Mouse (Mus musculus) midbrain, embryonic 13.5 days (tissue): Measurements from ENCODE around the gene Tldc2. TPM values are rescaled to one million over a fixed set of nuclear protein-coding genes. Genes with fewer than 3 reads are reported as not detected.
A peak's percentile ranks its signal among the peaks of the same experiment; 100 is the strongest.

Source experiments
- ATAC-seq: fragments of 200-750 bp; cut with Nextera tagmentation; 2 replicates; pipeline ENCODE4 v1.8.0; 2017; ENCODE audit warnings: mild to moderate bottlenecking, moderate TSS enrichment, moderate library complexity
- H3K27ac ChIP-seq: fragments of 300-500 bp; sonication (generic); 2 replicates; pipeline ENCODE4 v1.5.1; 2015; ENCODE audit warnings: inconsistent platforms, mild to moderate bottlenecking, moderate library complexity
- H3K27me3 ChIP-seq: fragments of 300-500 bp; sonication (generic); 2 replicates; pipeline ENCODE4 v1.6.1; 2015; ENCODE audit warnings: mild to moderate bottlenecking, inconsistent platforms
- H3K36me3 ChIP-seq: fragments of 300-500 bp; sonication (generic); 2 replicates; pipeline ENCODE4 v1.6.1; 2015; ENCODE audit warnings: mild to moderate bottlenecking, inconsistent platforms
- H3K4me1 ChIP-seq: fragments of 300-500 bp; sonication (generic); replicated peaks from 2 replicates; pipeline ENCODE4 v1.6.1; 2015; ENCODE audit warnings: inconsistent platforms
- H3K4me2 ChIP-seq: fragments of 300-500 bp; sonication (generic); replicated peaks from 2 replicates; pipeline ENCODE4 v1.6.1; 2015; ENCODE audit warnings: moderate library complexity, mild to moderate bottlenecking, inconsistent platforms
- H3K4me3 ChIP-seq: fragments of 300-500 bp; sonication (generic); replicated peaks from 2 replicates; pipeline ENCODE4 v1.5.1; 2015; ENCODE audit warnings: mild to moderate bottlenecking, inconsistent platforms
- H3K9ac ChIP-seq: fragments of 300-500 bp; sonication (generic); replicated peaks from 2 replicates; pipeline ENCODE4 v1.6.1; 2015; ENCODE audit warnings: mild to moderate bottlenecking, inconsistent platforms
- H3K9me3 ChIP-seq: fragments of 300-500 bp; sonication (generic); 2 replicates; pipeline ENCODE4 v1.6.1; 2016; ENCODE audit warnings: mild to moderate bottlenecking, inconsistent platforms
- WGBS: fragments of 180-500 bp; shearing (Covaris S2); methylation state at CpG from one replicate; pipeline ENCODE4 v1.1.7; 2015; 5-methylcytosine and 5-hydroxymethylcytosine counted together
- polyA plus RNA-seq: library from polyadenylated mRNA; unstranded; fragments of >200 nt; fragmentation: Nextera tagmentation; extraction: Ambion mirVana; gene quantifications from 2 replicates; pipeline ENCODE4 v1.2.1, GENCODE M21; 2015

Tldc2 gene
- polyA plus RNA-seq, 1 experiment from 2014 or later = not detected

DNA sequence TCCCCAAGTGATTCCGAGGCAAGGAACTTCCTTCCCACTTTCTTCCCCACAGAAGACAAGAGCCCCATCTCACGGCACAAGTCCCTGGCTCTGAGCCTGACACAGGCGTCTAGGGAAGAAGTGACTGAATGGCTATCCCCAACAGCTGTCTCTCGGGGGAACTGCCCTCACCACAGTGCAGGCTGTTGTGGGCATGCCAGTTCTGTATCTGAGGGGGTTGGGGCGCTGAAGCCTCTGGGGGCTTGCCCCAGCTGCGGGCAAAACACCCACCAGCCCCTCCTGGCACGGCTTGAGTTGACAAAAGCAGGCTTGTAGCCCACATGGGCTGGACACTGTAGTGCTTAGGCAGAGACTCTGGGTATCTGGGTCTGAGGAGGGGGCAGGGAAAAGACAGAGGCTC lies 22.7 kb upstream of the Tldc2 start:
- Histone ChIP-seq H3K4me1 (peaks cover 75% of the 10 kb centered on the region), H3K4me2 (no peak overlapping the region), H3K4me3 (no peak overlapping the region), H3K9me3 (no peaks in the 10 kb centered on the region), H3K36me3 (peaks cover 25% of the 10 kb centered on the region), H3K9ac (no peak overlapping the region; the same call in 1 of the 2 replicates), H3K27ac (peak overlapping the region; percentile 12), H3K27me3 (no peaks in the 10 kb centered on the region)
- peak; percentile 15; the same call in 1 of the 2 replicates for ATAC-seq
- WGBS = 60% methylated on average over 7 of the region's 7 CpGs

- Histone ChIP-seq H3K4me1 (peaks cover 81% of the 10 kb centered on the region), H3K36me3 (peaks cover 14% of the 10 kb centered on the region), H3K9me3 (no peaks in the 10 kb centered on the region), H3K4me3 (no peak overlapping the region), H3K27ac (peak overlapping the region; percentile 12; the same call in 1 of the 2 replicates), H3K4me2 (no peak overlapping the region), H3K9ac (peak overlapping the region; percentile 23; the same call in 1 of the 2 replicates), H3K27me3 (no peaks in the 10 kb centered on the region)
- 85% methylated on average over 14 of the region's 14 CpGs for WGBS
- no peak for ATAC-seq
These were observed 21.6 kb upstream of the Tldc2 start for GRCm38 (mm10) chr2:157064978-157065878.

- H3K9ac ChIP-seq = no peak overlapping the region; the same call in 1 of the 2 replicates
- no peak overlapping the region for H3K27ac ChIP-seq
- H3K4me2 ChIP-seq = no peak overlapping the region
- H3K4me3 ChIP-seq = no peak overlapping the region
- no peak for ATAC-seq
- H3K4me1 ChIP-seq = peaks cover 87% of the 10 kb centered on the region
- H3K9me3 ChIP-seq = no peaks in the 10 kb centered on the region
- no peaks in the 10 kb centered on the region for H3K27me3 ChIP-seq
- H3K36me3 ChIP-seq = peaks cover 13% of the 10 kb centered on the region; the same call in 1 of the 2 replicates
- 88% methylated on average over 7 of the region's 7 CpGs for WGBS
These were observed 21.0 kb upstream of the Tldc2 start for GRCm38 (mm10) chr2:157065879-157066226.

DNA sequence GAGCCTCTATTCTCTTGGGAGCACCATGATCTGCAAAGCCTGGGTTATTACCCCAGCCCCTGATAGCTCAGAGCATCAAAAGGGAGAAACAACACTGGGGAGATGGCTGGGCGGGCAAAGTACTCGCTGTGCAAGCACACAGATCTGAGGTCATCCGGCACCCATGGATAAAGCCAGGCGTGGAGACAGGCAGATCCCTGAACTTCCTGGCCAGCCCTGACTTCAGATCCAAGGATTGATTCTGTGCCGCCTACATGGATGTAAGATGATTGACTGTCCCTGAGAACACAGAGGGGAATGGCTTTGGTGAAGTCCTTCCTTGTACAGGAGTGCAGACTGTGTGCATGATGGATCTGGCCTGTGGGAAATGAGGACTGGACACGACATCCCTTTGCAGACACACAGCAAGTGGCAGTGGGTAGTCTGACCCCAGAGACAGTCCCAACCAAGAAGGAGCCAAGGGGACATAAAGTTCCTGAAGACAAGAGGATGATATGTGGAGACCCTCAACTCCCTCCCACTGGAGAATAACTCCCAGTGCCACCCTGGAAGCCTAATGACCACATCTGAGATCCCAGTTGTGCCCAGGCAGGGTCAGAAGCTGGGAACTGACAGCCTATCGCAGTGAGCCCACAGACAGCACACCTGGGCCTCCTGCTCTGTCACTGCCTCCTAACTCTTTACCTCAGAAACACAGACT lies 20.0 kb upstream of the Tldc2 start:
- Histone ChIP-seq H3K27ac (no peak overlapping the region), H3K4me1 (peaks cover 94% of the 10 kb centered on the region), H3K4me3 (no peak overlapping the region), H3K9ac (no peak overlapping the region), H3K27me3 (no peaks in the 10 kb centered on the region), H3K4me2 (no peak overlapping the region), H3K9me3 (no peaks in the 10 kb centered on the region), H3K36me3 (peaks cover 8% of the 10 kb centered on the region; the same call in 1 of the 2 replicates)
- no peak for ATAC-seq
- 90% methylated on average over 7 of the region's 7 CpGs for WGBS

DNA sequence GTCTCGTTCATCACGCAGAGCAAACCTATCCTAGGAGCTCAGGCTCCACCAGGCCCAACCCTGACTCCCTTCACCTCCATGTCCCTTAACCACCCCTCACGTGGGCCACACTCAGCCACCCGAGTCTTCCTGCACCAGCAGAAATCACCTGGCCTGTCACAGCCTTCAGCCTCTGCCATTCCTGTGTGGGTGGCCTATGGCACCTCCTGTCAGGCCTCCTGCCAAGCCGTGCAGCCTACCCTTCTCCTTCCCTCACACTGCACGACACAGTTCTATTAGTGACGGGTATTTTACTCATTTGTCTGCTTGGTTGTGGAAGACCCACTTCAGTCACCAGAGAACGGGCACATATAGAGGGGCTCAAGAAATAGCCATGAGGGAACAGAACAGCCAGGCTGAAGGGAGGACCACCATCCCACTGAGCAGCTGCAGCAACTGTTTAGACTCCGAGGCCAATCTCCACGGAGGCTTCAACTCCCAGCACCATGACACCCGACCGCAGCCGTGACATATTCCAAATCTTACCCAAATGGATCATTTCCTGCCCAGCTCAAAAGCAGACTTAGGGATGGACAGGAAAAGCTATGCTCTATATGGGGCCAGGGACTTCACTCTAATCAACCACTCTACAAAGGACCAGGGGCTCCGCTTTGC lies 18.0 kb upstream of the Tldc2 start:
- Histone ChIP-seq H3K27me3 (no peaks in the 10 kb centered on the region), H3K4me1 (peaks cover 97% of the 10 kb centered on the region), H3K4me2 (peak overlapping the region; percentile 5; the same call in 1 of the 2 replicates), H3K27ac (peak overlapping the region; percentile 71), H3K9me3 (no peaks in the 10 kb centered on the region), H3K9ac (no peak overlapping the region; the same call in 1 of the 2 replicates), H3K4me3 (no peak overlapping the region), H3K36me3 (peaks cover 21% of the 10 kb centered on the region)
- 60% methylated on average over 14 of the region's 14 CpGs for WGBS
- no peak for ATAC-seq

DNA sequence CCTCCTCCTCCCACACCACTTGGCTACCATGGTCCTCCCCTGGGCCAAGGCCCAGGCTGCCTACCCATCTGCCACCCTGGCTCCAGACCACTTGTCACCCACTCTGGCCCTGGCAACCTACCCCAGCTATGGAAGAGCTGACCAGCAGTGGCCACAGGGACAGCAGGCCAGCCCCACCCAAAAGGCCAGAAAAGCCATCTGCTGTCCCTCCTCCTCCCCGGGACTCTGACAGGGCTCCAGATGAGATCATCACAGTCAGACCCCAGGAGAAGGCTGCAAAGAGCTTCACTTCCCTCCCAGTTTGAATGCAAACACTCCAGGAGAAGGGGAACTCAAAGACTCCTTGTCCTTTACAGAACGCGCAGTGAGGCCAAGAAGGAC lies 17.5 kb upstream of the Tldc2 start:
- Histone ChIP-seq H3K9me3 (no peaks in the 10 kb centered on the region), H3K4me3 (no peak overlapping the region), H3K4me1 (peaks cover 97% of the 10 kb centered on the region), H3K36me3 (peaks cover 17% of the 10 kb centered on the region), H3K27me3 (no peaks in the 10 kb centered on the region), H3K4me2 (peak overlapping the region; percentile 5; the same call in 1 of the 2 replicates), H3K9ac (0 out of 2 replicates have a peak overlapping the region, but pooled peaks have one; percentile 2), H3K27ac (peak overlapping the region; percentile 71)
- ATAC-seq = no peak
- WGBS = 43% methylated on average over 3 of the region's 3 CpGs

DNA sequence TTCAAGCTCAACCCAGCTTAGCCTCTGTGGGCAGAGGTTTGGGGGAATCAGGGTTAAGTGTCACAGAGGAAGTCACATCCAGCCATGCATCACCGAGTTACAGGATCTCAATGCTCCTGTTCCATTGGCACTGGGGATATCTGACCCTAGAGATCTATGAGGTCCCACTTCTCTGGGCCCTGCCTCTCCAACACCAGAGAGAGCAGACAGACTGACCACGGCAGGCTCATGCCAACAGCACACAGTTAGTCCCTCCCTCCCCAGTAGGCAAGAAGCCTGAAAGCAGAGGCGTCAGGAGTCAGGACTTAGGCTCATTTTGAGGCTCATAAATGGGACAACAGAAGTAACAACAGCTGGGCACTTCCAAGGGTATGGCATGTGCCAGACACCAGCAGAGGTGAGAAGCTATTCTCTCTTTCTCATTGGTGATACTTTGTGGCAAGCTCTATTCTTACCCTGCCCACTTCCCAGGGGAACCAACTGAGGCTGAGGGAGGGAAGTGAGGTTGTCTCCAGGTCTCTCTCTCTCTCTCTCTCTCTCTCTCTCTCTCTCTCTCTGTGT lies 17.0 kb upstream of the Tldc2 start:
- H3K36me3 ChIP-seq = peaks cover 16% of the 10 kb centered on the region
- H3K27me3 ChIP-seq = no peaks in the 10 kb centered on the region
- 0 out of 2 replicates have a peak overlapping the region, but pooled peaks have one; percentile 2 for H3K9ac ChIP-seq
- ATAC-seq = no peak
- WGBS = 42% methylated on average over 3 of the region's 3 CpGs
- H3K4me1 ChIP-seq = peaks cover 97% of the 10 kb centered on the region
- H3K9me3 ChIP-seq = no peaks in the 10 kb centered on the region
- H3K4me2 ChIP-seq = peak overlapping the region; percentile 5; the same call in 1 of the 2 replicates
- peak overlapping the region; percentile 71 for H3K27ac ChIP-seq
- no peak overlapping the region for H3K4me3 ChIP-seq

DNA sequence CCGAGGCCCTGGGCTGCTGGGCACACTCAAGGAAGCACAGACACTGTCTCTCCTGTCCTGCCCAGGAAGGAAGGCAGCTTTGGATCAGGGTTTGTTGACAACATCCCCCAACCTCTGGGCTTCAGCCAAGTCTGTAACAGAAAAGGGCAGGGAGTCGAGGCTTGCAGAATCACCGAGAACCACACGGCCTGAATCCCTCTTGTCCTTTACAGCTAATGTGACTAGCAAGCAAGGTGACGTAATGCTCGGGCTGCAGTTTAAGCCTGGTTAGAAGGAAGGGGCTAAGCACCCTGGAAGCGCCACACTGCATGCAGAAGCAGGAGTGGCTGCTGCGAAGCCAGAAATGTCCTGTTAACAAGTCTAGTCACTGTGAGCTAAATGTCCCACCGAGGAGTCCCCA lies 16.5 kb upstream of the Tldc2 start:
- Histone ChIP-seq H3K36me3 (peaks cover 16% of the 10 kb centered on the region), H3K4me2 (0 out of 2 replicates have a peak overlapping the region, but pooled peaks have one; percentile 8), H3K27ac (peak overlapping the region; percentile 71), H3K4me1 (peaks cover 97% of the 10 kb centered on the region), H3K27me3 (no peaks in the 10 kb centered on the region), H3K9me3 (no peaks in the 10 kb centered on the region), H3K4me3 (no peak overlapping the region), H3K9ac (peak overlapping the region; percentile 48)
- 59% methylated on average over 9 of the region's 9 CpGs for WGBS
- no peak; the same call in 1 of the 2 replicates for ATAC-seq

- Histone ChIP-seq H3K36me3 (peaks cover 22% of the 10 kb centered on the region), H3K27me3 (no peaks in the 10 kb centered on the region), H3K9me3 (no peaks in the 10 kb centered on the region), H3K27ac (no peak overlapping the region), H3K4me3 (no peak overlapping the region), H3K4me1 (peaks cover 99% of the 10 kb centered on the region), H3K9ac (0 out of 2 replicates have a peak overlapping the region, but pooled peaks have one; percentile 28), H3K4me2 (no peak overlapping the region)
- no peak; the same call in 1 of the 2 replicates for ATAC-seq
- WGBS = 80% methylated on average over 2 of the region's 2 CpGs
These were observed 15.3 kb upstream of the Tldc2 start for GRCm38 (mm10) chr2:157071556-157071955.

DNA sequence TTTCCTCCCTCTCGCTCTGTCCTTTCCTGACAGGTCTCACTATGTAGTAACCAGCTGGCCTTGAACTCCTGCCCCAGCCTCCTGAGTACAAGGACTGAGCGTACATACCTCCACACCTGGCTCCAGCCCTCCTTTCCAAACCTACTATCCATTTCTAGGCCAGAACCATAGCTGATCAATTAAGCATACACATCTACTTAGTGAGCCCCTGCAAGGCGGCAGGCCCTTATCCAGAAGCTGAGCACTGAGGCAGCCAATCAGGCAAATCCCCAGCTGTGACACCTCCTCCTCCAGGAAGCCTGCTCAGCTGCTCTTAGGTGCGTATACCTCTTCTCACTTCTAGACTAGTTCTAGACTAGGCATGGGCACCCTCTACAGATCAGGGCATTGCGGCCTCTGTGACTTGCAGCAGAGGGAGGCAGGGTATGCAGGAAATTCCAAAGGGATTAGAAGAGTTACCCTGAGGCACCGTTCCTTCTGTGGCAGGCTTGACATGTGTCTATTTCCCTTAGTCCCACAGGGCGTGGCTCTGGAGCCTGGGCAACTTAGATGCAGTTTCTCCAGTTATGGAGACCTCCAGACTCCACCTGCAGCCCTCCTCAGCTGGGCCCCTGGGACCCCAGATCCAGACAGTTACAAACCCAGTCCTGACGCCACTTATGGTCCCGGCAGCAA lies 14.4 kb upstream of the Tldc2 start:
- 75% methylated on average over 9 of the region's 9 CpGs for WGBS
- Histone ChIP-seq H3K4me1 (peaks cover 99% of the 10 kb centered on the region), H3K9me3 (no peaks in the 10 kb centered on the region), H3K27me3 (no peaks in the 10 kb centered on the region), H3K4me2 (no peak overlapping the region), H3K36me3 (peaks cover 23% of the 10 kb centered on the region), H3K4me3 (no peak overlapping the region), H3K27ac (no peak overlapping the region), H3K9ac (no peak overlapping the region)
- ATAC-seq = no peak
